Mouse (Mus musculus) hindbrain, embryonic 12.5 days (tissue): ENCODE measurements around the gene Tut4. TPM values are rescaled to one million over a fixed set of nuclear protein-coding genes. Genes with fewer than 3 reads are reported as not detected.

Experiments used
- ATAC-seq: fragments of 200-750 bp; cut with Nextera tagmentation; 2 replicates; pipeline ENCODE4 v1.8.0; 2017; ENCODE audit warnings: moderate TSS enrichment; ENCODE audit not compliant: low FRiP score
- H3K27ac ChIP-seq: fragments of 300-500 bp; sonication (generic); 2 replicates; pipeline ENCODE4 v1.5.1; 2016; ENCODE audit warnings: mild to moderate bottlenecking
- H3K27me3 ChIP-seq: fragments of 300-500 bp; sonication (generic); 2 replicates; pipeline ENCODE4 v1.6.1; 2016; ENCODE audit warnings: mild to moderate bottlenecking
- H3K36me3 ChIP-seq: fragments of 300-500 bp; sonication (generic); 2 replicates; pipeline ENCODE4 v1.6.1; 2016; ENCODE audit warnings: mild to moderate bottlenecking
- H3K4me1 ChIP-seq: fragments of 300-500 bp; sonication (generic); 2 replicates; pipeline ENCODE4 v1.6.1; 2016
- H3K4me2 ChIP-seq: fragments of 300-500 bp; sonication (generic); replicated peaks from 2 replicates; pipeline ENCODE4 v1.6.1; 2016; ENCODE audit warnings: mild to moderate bottlenecking
- H3K4me3 ChIP-seq: fragments of 300-500 bp; sonication (generic); 2 replicates; pipeline ENCODE4 v1.5.1; 2016; ENCODE audit warnings: mild to moderate bottlenecking
- H3K9ac ChIP-seq: fragments of 300-500 bp; sonication (generic); 2 replicates; pipeline ENCODE4 v1.6.1; 2016; ENCODE audit warnings: mild to moderate bottlenecking, moderate library complexity
- H3K9me3 ChIP-seq: fragments of 300-500 bp; sonication (generic); replicated peaks from 2 replicates; pipeline ENCODE4 v1.6.1; 2016; ENCODE audit warnings: mild to moderate bottlenecking
- WGBS: fragments of 180-500 bp; shearing (Covaris S2); methylation state at CpG from one replicate; pipeline ENCODE4 v1.1.7; 2016; 5-methylcytosine and 5-hydroxymethylcytosine counted together
- polyA plus RNA-seq: library from polyadenylated mRNA; unstranded; fragments of >200 nt; fragmentation: Nextera tagmentation; extraction: Ambion mirVana; gene quantifications from 2 replicates; pipeline ENCODE4 v1.2.1, GENCODE M21; 2016

The Tut4 gene
- polyA plus RNA-seq, 1 experiment from 2014 or later: 118 TPM

- H3K36me3 ChIP-seq: no peaks in the 10 kb centered on the region
- ATAC-seq: no peak
- no peaks in the 10 kb centered on the region for H3K9me3 ChIP-seq
- H3K4me3 ChIP-seq: no peak overlapping the region
- H3K4me1 ChIP-seq: peaks cover 4% of the 10 kb centered on the region
- WGBS: 77% methylated on average over 6 of the region's 6 CpGs
- no peak overlapping the region for H3K4me2 ChIP-seq
- H3K27ac ChIP-seq: no peak overlapping the region
- H3K27me3 ChIP-seq: no peaks in the 10 kb centered on the region
- H3K9ac ChIP-seq: no peak overlapping the region
These were observed 21.0 kb upstream of the Tut4 start for GRCm38 (mm10) chr4:108438082-108438840.

GRCm38 (mm10) chr4:108448091-108448490 lies 11.1 kb upstream of the Tut4 start:
- no peak overlapping the region for H3K4me2 ChIP-seq
- no peaks in the 10 kb centered on the region for H3K9me3 ChIP-seq
- H3K36me3 ChIP-seq: no peaks in the 10 kb centered on the region
- WGBS: 72% methylated on average over 7 of the region's 7 CpGs
- H3K27me3 ChIP-seq: no peaks in the 10 kb centered on the region
- no peak overlapping the region for H3K4me3 ChIP-seq
- no peak overlapping the region for H3K27ac ChIP-seq
- no peak overlapping the region for H3K9ac ChIP-seq
- H3K4me1 ChIP-seq: no peaks in the 10 kb centered on the region
- ATAC-seq: no peak

GRCm38 (mm10) chr4:108456028-108456427 lies 3.2 kb upstream of the Tut4 start:
- 81% methylated on average over 2 of the region's 2 CpGs for WGBS
- no peak overlapping the region for H3K9ac ChIP-seq
- H3K27me3 ChIP-seq: no peaks in the 10 kb centered on the region
- H3K4me1 ChIP-seq: peaks cover 7% of the 10 kb centered on the region
- H3K36me3 ChIP-seq: no peaks in the 10 kb centered on the region
- ATAC-seq: no peak
- no peak overlapping the region for H3K4me3 ChIP-seq
- no peaks in the 10 kb centered on the region for H3K9me3 ChIP-seq
- H3K4me2 ChIP-seq: no peak overlapping the region
- no peak overlapping the region for H3K27ac ChIP-seq

- Histone ChIP-seq H3K4me2 (peak overlapping the region; percentile 75), H3K36me3 (0 out of 2 replicates have a peak, but pooled peaks cover 4% of the 10 kb centered on the region), H3K27me3 (no peaks in the 10 kb centered on the region), H3K4me1 (peaks cover 7% of the 10 kb centered on the region), H3K4me3 (peak overlapping the region; percentile 94; the same call in 1 of the 2 replicates), H3K9ac (peak overlapping the region; percentile 99), H3K9me3 (no peaks in the 10 kb centered on the region), H3K27ac (peak overlapping the region; percentile 99)
- ATAC-seq: no peak
- WGBS: 38% methylated on average over 5 of the region's 5 CpGs
These were observed 955 bp upstream of the Tut4 start for GRCm38 (mm10) chr4:108458201-108458741.

- peak overlapping the region; percentile 94 for H3K4me3 ChIP-seq
- H3K27me3 ChIP-seq: no peaks in the 10 kb centered on the region
- peaks cover 7% of the 10 kb centered on the region for H3K4me1 ChIP-seq
- peak overlapping the region; percentile 99 for H3K9ac ChIP-seq
- under 1% methylated on average over 56 of the region's 59 CpGs for WGBS
- H3K9me3 ChIP-seq: no peaks in the 10 kb centered on the region
- peak overlapping the region; percentile 99 for H3K27ac ChIP-seq
- ATAC-seq: peak; percentile 53
- peak overlapping the region; percentile 75 for H3K4me2 ChIP-seq
- 0 out of 2 replicates have a peak, but pooled peaks cover 4% of the 10 kb centered on the region for H3K36me3 ChIP-seq
These were observed 1.1 kb downstream of the Tut4 start for GRCm38 (mm10) chr4:108460156-108460923.

- no peak for ATAC-seq
- peak overlapping the region; percentile 99 for H3K9ac ChIP-seq
- H3K4me1 ChIP-seq: peaks cover 7% of the 10 kb centered on the region
- H3K27ac ChIP-seq: no peak overlapping the region
- H3K27me3 ChIP-seq: no peaks in the 10 kb centered on the region
- no peaks in the 10 kb centered on the region for H3K9me3 ChIP-seq
- WGBS: 73% methylated on average over 5 of the region's 5 CpGs
- 0 out of 2 replicates have a peak, but pooled peaks cover 4% of the 10 kb centered on the region for H3K36me3 ChIP-seq
- H3K4me2 ChIP-seq: peak overlapping the region; percentile 75
- H3K4me3 ChIP-seq: peak overlapping the region; percentile 94
These were observed 2.2 kb downstream of the Tut4 start for GRCm38 (mm10) chr4:108461262-108461903.

- H3K36me3 ChIP-seq: no peaks in the 10 kb centered on the region
- no peak overlapping the region for H3K27ac ChIP-seq
- no peak for ATAC-seq
- no peak overlapping the region for H3K9ac ChIP-seq
- no peaks in the 10 kb centered on the region for H3K27me3 ChIP-seq
- no peak overlapping the region for H3K4me3 ChIP-seq
- no peak overlapping the region for H3K4me2 ChIP-seq
- H3K4me1 ChIP-seq: no peaks in the 10 kb centered on the region
- WGBS: 95% methylated on average over 2 of the region's 2 CpGs
- H3K9me3 ChIP-seq: no peaks in the 10 kb centered on the region
These were observed 14.4 kb downstream of the Tut4 start for GRCm38 (mm10) chr4:108473586-108473985.

- Histone ChIP-seq H3K9ac (no peak overlapping the region), H3K4me3 (no peak overlapping the region), H3K4me2 (no peak overlapping the region), H3K27me3 (no peaks in the 10 kb centered on the region), H3K27ac (no peak overlapping the region), H3K36me3 (peaks cover 43% of the 10 kb centered on the region), H3K9me3 (no peaks in the 10 kb centered on the region), H3K4me1 (no peaks in the 10 kb centered on the region)
- ATAC-seq: no peak
These were observed 23.6 kb downstream of the Tut4 start for GRCm38 (mm10) chr4:108482776-108483175.

- H3K4me1 ChIP-seq: no peaks in the 10 kb centered on the region
- H3K9ac ChIP-seq: no peak overlapping the region
- H3K27me3 ChIP-seq: no peaks in the 10 kb centered on the region
- H3K27ac ChIP-seq: no peak overlapping the region
- H3K36me3 ChIP-seq: peaks cover 47% of the 10 kb centered on the region
- H3K4me2 ChIP-seq: no peak overlapping the region
- H3K9me3 ChIP-seq: no peaks in the 10 kb centered on the region
- WGBS: 93% methylated on average over 4 of the region's 4 CpGs
- no peak for ATAC-seq
- no peak overlapping the region for H3K4me3 ChIP-seq
These were observed 25.0 kb downstream of the Tut4 start for GRCm38 (mm10) chr4:108484230-108484629.

- no peaks in the 10 kb centered on the region for H3K9me3 ChIP-seq
- peaks cover 38% of the 10 kb centered on the region for H3K36me3 ChIP-seq
- no peak overlapping the region for H3K4me2 ChIP-seq
- no peak overlapping the region for H3K9ac ChIP-seq
- no peak overlapping the region for H3K27ac ChIP-seq
- no peak for ATAC-seq
- no peak overlapping the region for H3K4me3 ChIP-seq
- 93% methylated on average over 2 of the region's 2 CpGs for WGBS
- no peaks in the 10 kb centered on the region for H3K4me1 ChIP-seq
- no peaks in the 10 kb centered on the region for H3K27me3 ChIP-seq
These were observed 43.8 kb downstream of the Tut4 start for GRCm38 (mm10) chr4:108503023-108503422.

GRCm38 (mm10) chr4:108539701-108540100 lies 80.5 kb downstream of the Tut4 start:
- Histone ChIP-seq H3K4me2 (no peak overlapping the region), H3K27me3 (no peaks in the 10 kb centered on the region), H3K9ac (no peak overlapping the region), H3K36me3 (peaks cover 14% of the 10 kb centered on the region), H3K4me3 (no peak overlapping the region), H3K4me1 (no peaks in the 10 kb centered on the region), H3K9me3 (no peaks in the 10 kb centered on the region), H3K27ac (no peak overlapping the region)
- WGBS: 94% methylated on average over 2 of the region's 2 CpGs
- no peak for ATAC-seq

GRCm38 (mm10) chr4:108565026-108565425 lies 105.8 kb downstream of the Tut4 start:
- Histone ChIP-seq H3K4me1 (no peaks in the 10 kb centered on the region), H3K27ac (no peak overlapping the region), H3K36me3 (peaks cover 84% of the 10 kb centered on the region), H3K9ac (no peak overlapping the region), H3K4me3 (no peak overlapping the region), H3K4me2 (no peak overlapping the region), H3K9me3 (no peaks in the 10 kb centered on the region), H3K27me3 (no peaks in the 10 kb centered on the region)
- 93% methylated on average over 1 of the region's 1 CpGs for WGBS
- no peak for ATAC-seq
